Mouse (Mus musculus): Measurements from ENCODE around the gene Prkag2.
A peak's percentile ranks its signal among the peaks of the same experiment; 100 is the strongest.

- peak; percentile 73 for TF ChIP-seq CTCF (IDR thresholded peaks at IDR 0.05; ENCODE audit: low read depth)
- no peak for TF ChIP-seq EP300 (IDR thresholded peaks at IDR 0.05; ENCODE audit: low read depth)
These were observed 191.4 kb downstream of the Prkag2 start for GRCm38 (mm10) chr5:24908820-24909716.
